ENCODE assay signal across 8 mouse cellular contexts in genomic region chr7:3291197-3291596, GRCm38 (mm10). TPM values are rescaled to one million over a fixed set of nuclear protein-coding genes. Genes with fewer than 3 reads are reported as not detected.
A peak's percentile ranks its signal among the peaks of the same experiment; 100 is the strongest.
DNase-seq lines count a peak whose midpoint lies in the region; ATAC-seq lines count a peak whose summit lies in the region.

No protein-coding gene starts in this region.

- H3K36me3 ChIP-seq in liver, embryonic 13.5 days: no peaks in the 10 kb centered on the region
- peaks cover 26% of the 10 kb centered on the region for H3K36me3 ChIP-seq in neural tube, embryonic 13.5 days

- intact Hi-C loops in heart, postnatal 10 days (cut with DNase I): no loop called here

- peaks cover 65% of the 10 kb centered on the region for H3K4me1 ChIP-seq in liver, embryonic 13.5 days (replicated peaks)
- peaks cover 40% of the 10 kb centered on the region for H3K4me1 ChIP-seq in neural tube, embryonic 13.5 days (replicated peaks)

- no peaks in the 10 kb centered on the region for H3K9me3 ChIP-seq in liver, embryonic 13.5 days (replicated peaks)
- H3K9me3 ChIP-seq in neural tube, embryonic 13.5 days: no peaks in the 10 kb centered on the region

- peak overlapping the region; percentile 61 for H3K4me2 ChIP-seq in liver, embryonic 13.5 days
- peak overlapping the region; percentile 72 for H3K4me2 ChIP-seq in neural tube, embryonic 13.5 days

- peak overlapping the region; percentile 49 for H3K9ac ChIP-seq in liver, embryonic 13.5 days
- peak overlapping the region; percentile 92 for H3K9ac ChIP-seq in neural tube, embryonic 13.5 days

- no peaks in the 10 kb centered on the region for H3K27me3 ChIP-seq in liver, embryonic 13.5 days
- no peaks in the 10 kb centered on the region for H3K27me3 ChIP-seq in neural tube, embryonic 13.5 days

- no peak for ATAC-seq in CD4-positive, CD25-positive, alpha-beta regulatory T cell, adult 4 months
- no peak for ATAC-seq in liver, embryonic 13.5 days (ENCODE audit: low read depth)
- ATAC-seq in neural tube, embryonic 13.5 days (ENCODE audit: low read depth): peak; percentile 9

- peak overlapping the region; percentile 43 for H3K4me3 ChIP-seq in liver, embryonic 13.5 days (replicated peaks)
- H3K4me3 ChIP-seq in neural tube, embryonic 13.5 days: peak overlapping the region; percentile 57

- WGBS in liver, embryonic 13.5 days (ENCODE audit: insufficient replicate concordance): 44% methylated on average over 6 of the region's 6 CpGs
- WGBS in neural tube, embryonic 13.5 days: 19% methylated on average over 6 of the region's 6 CpGs

- peak; percentile 8 for DNase-seq in CD4-positive, CD25-positive, alpha-beta regulatory T cell, adult 2 months (ENCODE audit: low read depth, low spot score)
- DNase-seq in embryo, embryonic 10.5 days (ENCODE audit: low spot score): peak; percentile 39
- DNase-seq in heart, postnatal 10 days: peak; percentile 57
- DNase-seq in liver, embryonic 13.5 days: no peak
- DNase-seq in spleen, postnatal 14 days (ENCODE audit: low spot score in 2 of 2): no peak
- no peak for DNase-seq in layer of hippocampus, adult 8-10 months (ENCODE audit: low spot score in 2 of 2)

- H3K27ac ChIP-seq in liver, embryonic 13.5 days: 0 out of 2 replicates have a peak overlapping the region, but pooled peaks have one; percentile 34
- no peak overlapping the region; the same call in 1 of the 2 replicates for H3K27ac ChIP-seq in neural tube, embryonic 13.5 days (replicated peaks)

RNA-seq across cellular contexts. Expression of gene Prkcg, which starts 2.2 kb away (rescaled TPM):
- not detected for polyA plus RNA-seq in CD4-positive, CD25-positive, alpha-beta regulatory T cell, adult 4 months (2017; shearing (Covaris generic))
- total RNA-seq in heart, postnatal 10 days (2021): 1 to 10 TPM; 3.4 to 6.9 TPM
- 0.03 and 0.52 TPM in 2 replicates for polyA plus RNA-seq in liver, embryonic 13.5 days (2015; fragmentation: Nextera tagmentation; extraction: Ambion mirVana)
- 0.64 and 0.76 TPM in 2 replicates for polyA plus RNA-seq in neural tube, embryonic 13.5 days (2015; fragmentation: Nextera tagmentation; extraction: Ambion mirVana)
- total RNA-seq in layer of hippocampus, adult 8-10 months (2022): 100 to 1,000 TPM; 458 to 553 (median 501) TPM

RNA-seq across cellular contexts. Expression of gene Myadm, which starts 2.3 kb away (rescaled TPM):
- polyA plus RNA-seq in CD4-positive, CD25-positive, alpha-beta regulatory T cell, adult 4 months (2017; shearing (Covaris generic)): 1 to 10 TPM; 7.5 to 7.8 TPM
- 100 to 1,000 TPM; 266 to 279 TPM for total RNA-seq in heart, postnatal 10 days (2021)
- 13.5 and 16.4 TPM in 2 replicates for polyA plus RNA-seq in liver, embryonic 13.5 days (2015; fragmentation: Nextera tagmentation; extraction: Ambion mirVana)
- polyA plus RNA-seq in neural tube, embryonic 13.5 days (2015; fragmentation: Nextera tagmentation; extraction: Ambion mirVana): 40.4 and 46.4 TPM in 2 replicates
- total RNA-seq in layer of hippocampus, adult 8-10 months (2022): 10 to 100 TPM; 57.2 to 68.4 (median 58.8) TPM

RNA-seq across cellular contexts. Expression of gene Cacng7, which starts 41.6 kb away (rescaled TPM):
- polyA plus RNA-seq in CD4-positive, CD25-positive, alpha-beta regulatory T cell, adult 4 months (2017; shearing (Covaris generic)): not detected
- 1 to 10 TPM; 7.7 to 9.7 TPM for total RNA-seq in heart, postnatal 10 days (2021)
- polyA plus RNA-seq in liver, embryonic 13.5 days (2015; fragmentation: Nextera tagmentation; extraction: Ambion mirVana): not detected in 2 replicates
- polyA plus RNA-seq in neural tube, embryonic 13.5 days (2015; fragmentation: Nextera tagmentation; extraction: Ambion mirVana): 4.2 and 4.5 TPM in 2 replicates
- total RNA-seq in layer of hippocampus, adult 8-10 months (2022): 100 to 1,000 TPM; 131 to 139 (median 137) TPM

RNA-seq across cellular contexts. Expression of gene Nlrp12, which starts 41.7 kb away (rescaled TPM):
- not detected for polyA plus RNA-seq in CD4-positive, CD25-positive, alpha-beta regulatory T cell, adult 4 months (2017; shearing (Covaris generic))
- total RNA-seq in heart, postnatal 10 days (2021): under 1 TPM; 0.07 to 0.10 TPM
- 0.08 and 0.13 TPM in 2 replicates for polyA plus RNA-seq in liver, embryonic 13.5 days (2015; fragmentation: Nextera tagmentation; extraction: Ambion mirVana)
- polyA plus RNA-seq in neural tube, embryonic 13.5 days (2015; fragmentation: Nextera tagmentation; extraction: Ambion mirVana): not detected in 2 replicates
- total RNA-seq in layer of hippocampus, adult 8-10 months (2022): under 1 TPM in 1 of 4 experiments, not detected in 3; 0.09 TPM

Comparison
In these comparisons a context has a peak if more than half of its experiments do, and no peak if none do; other contexts are left out.
1. DNase-seq: peak in CD4-positive, CD25-positive, alpha-beta regulatory T cell, adult 2 months (single experiment), embryo, embryonic 10.5 days (single experiment) and heart, postnatal 10 days (2 of 2); none in liver, embryonic 13.5 days (single experiment), spleen, postnatal 14 days (0 of 2) and layer of hippocampus, adult 8-10 months (0 of 2).